Mouse (Mus musculus) heart, postnatal 0 days (tissue): ENCODE measurements at regions not wholly inside any gene's neighbourhood (a gene's known extent, or its start where the extent isn't known, plus 50 kb on each side); places are given as distances from the start of the nearest gene placed in this dataset.

Experiments used
- CTCF ChIP-seq: IDR thresholded peaks from 2 replicates; pipeline ENCODE4 v1.5.1; 2016; ENCODE audit warnings: antibody characterized with exemption, control low read depth, low read depth
- EP300 ChIP-seq: IDR thresholded peaks from 2 replicates; pipeline ENCODE4 v1.6.1; 2016; ENCODE audit warnings: antibody characterized with exemption, low read depth

GRCm38 (mm10) chr17:27316711-27317575, 112.7 kb upstream of the Lemd2 start:
- TF ChIP-seq EP300 (no peak), CTCF (no peak)
